Mouse (Mus musculus): ENCODE measurements at regions not wholly inside any gene's neighbourhood (a gene's known extent, or its start where the extent isn't known, plus 50 kb on each side); places are given as distances from the start of the nearest gene placed in this dataset.

DNA sequence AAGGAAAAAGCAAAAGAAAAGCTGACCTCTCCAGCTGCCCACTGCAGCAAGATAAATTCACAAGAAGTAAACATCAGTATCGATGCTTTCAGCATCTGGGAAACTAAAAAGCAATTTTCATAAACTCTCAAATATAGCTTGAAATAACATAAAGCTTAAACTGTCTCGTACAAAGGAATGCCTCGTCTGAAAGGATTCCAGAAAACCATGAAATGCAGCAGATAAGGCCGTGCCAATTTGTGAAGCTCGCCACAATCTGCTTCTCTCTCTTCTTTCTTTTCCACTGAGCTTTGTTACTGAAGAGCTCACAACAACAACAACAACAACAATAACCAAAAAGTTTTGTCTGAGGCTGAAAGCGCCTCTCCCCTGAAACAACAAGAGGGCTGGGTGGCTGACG is 239.4 kb upstream of the 4930412O13Rik start:
- in situ Hi-C loops (cut with MboI; ENCODE audit: low pct_unique_long_range_greater_than_20kb in 1 of 2, low sequenced_read_pairs in 2 of 2, unreplicated experiment in 1 of 2): loop anchor here in 1 of 2 experiments (10.0 kb wide), 1 partner anchor 233 kb away; no protein-coding TSS in a partner anchor

DNA sequence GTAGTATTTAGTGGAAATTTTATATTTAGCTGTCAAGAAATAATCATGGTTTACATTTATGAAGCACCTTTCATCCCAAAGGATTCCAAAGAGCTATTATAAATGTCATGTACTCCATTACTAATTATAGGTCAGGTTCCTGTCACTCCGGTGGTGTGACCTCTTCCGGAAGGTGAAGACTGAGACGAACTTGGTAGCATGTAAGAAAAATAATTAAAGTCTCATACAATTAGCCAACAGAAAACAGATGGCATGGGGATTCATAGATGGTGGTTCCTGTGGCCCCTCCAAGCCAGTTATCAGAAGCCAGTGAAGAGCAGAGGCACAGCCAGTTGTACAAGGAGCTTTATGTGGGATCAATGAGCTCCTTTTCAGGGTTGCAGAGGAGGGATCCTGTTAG is 238.6 kb upstream of the 4930412O13Rik start:
- in situ Hi-C loops (cut with MboI; ENCODE audit: low pct_unique_long_range_greater_than_20kb in 1 of 2, low sequenced_read_pairs in 2 of 2, unreplicated experiment in 1 of 2): loop anchor here in 1 of 2 experiments (10.0 kb wide), 1 partner anchor 232 kb away; no protein-coding TSS in a partner anchor

DNA sequence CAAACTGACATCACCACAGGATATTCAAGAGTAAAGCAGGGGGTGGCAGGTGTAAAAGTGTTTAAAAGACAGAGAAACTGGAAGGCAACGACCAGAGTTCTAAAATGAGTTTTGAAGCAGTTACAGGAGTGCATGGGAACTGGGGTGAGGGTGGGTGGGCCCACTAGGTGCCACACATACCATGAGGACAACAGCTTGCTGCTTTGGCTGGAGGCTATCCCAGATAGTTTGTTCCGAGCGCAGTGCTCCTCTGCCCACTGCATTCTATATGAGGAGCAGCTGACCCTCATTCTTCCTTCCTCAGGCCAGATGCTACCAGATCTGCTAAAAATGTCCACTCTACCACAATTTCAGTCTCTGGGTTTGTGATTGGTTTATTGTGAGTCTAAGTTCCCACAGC is 234.6 kb upstream of the 4930412O13Rik start:
- in situ Hi-C loops (cut with MboI; ENCODE audit: low pct_unique_long_range_greater_than_20kb in 1 of 2, low sequenced_read_pairs in 2 of 2, unreplicated experiment in 1 of 2): loop anchor here in 1 of 2 experiments (10.0 kb wide), 1 partner anchor 228 kb away; no protein-coding TSS in a partner anchor

DNA sequence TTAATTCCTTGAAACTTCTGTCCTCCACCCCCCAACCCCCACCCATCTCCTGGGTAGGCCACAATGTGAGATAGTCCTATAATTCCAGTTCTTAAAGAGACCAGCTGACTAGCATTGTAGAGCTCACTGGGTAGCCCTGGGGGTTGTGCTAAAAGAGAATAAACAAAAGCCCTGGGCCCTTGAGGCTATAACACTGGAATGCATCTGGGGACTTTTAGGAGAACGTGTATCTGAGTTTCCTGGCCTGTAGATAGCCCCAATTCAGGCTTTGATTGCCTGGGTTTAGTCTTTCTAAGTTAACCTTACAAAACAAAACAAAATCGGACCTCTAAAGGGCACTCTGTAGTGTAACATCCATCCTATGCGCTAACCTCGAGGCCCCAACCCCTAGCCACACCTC is 234.1 kb upstream of the 4930412O13Rik start:
- in situ Hi-C loops (cut with MboI; ENCODE audit: low pct_unique_long_range_greater_than_20kb in 1 of 2, low sequenced_read_pairs in 2 of 2, unreplicated experiment in 1 of 2): loop anchor here in 1 of 2 experiments (10.0 kb wide), 1 partner anchor 228 kb away; no protein-coding TSS in a partner anchor

DNA sequence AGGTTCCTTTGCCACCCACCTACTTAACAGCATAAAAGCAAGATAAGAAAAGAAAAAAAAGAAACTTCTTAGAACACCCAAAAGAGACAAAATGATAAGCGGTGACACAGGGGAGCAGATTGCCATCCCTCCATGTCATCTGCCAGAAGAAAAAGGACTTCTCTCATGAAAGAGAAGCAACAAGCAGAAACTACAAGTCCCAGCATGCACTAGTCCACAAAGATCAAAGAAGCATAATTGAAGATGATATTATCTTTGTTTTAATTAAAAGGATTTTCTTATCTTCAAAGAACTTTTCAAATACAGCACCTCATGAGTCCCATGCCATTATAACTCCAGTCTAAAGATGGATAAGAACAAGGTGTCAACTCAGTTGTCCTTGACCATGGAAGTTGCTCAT is 231.0 kb upstream of the 4930412O13Rik start:
- in situ Hi-C loops (cut with MboI; ENCODE audit: low pct_unique_long_range_greater_than_20kb in 1 of 2, low sequenced_read_pairs in 2 of 2, unreplicated experiment in 1 of 2): no loop called here

DNA sequence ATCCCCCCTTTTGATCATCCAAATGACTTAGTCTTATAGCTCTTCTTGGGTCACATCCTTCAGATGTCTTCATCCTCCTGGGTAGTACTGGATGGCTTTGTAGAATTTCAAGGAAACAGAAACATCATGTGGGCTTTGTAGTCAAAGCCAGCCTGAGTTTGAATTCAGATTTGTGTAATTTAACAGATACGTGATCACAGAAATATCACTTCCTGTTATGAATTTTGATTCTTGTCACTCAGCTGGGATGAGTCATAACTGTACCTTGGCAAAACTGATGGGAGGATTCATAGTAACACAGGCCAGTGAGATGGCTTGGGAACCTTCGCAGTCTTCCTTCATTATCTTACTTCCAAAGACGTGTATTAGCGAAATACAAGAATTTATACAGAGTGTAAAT is 222.2 kb upstream of the 4930412O13Rik start:
- in situ Hi-C loops (cut with MboI; ENCODE audit: low pct_unique_long_range_greater_than_20kb in 1 of 2, low sequenced_read_pairs in 2 of 2, unreplicated experiment in 1 of 2): no loop called here

DNA sequence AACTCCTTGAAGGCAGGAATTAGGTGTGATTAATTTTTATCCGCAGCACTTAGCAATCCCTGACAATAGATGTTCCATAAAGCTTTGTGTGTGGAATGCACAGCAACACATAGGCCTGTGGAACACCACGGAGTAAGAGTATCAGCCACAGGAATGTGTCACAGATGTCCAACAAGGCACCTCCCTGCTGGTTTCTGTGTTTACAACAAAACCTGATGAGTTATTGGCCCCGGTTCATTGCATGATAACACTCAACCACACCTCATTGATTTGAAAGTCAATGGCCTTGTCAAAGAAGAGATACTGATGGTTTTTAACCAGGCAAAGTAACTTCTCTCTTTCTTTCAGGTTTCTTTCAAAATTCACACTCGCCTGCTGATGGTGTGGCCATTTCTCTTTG is 211.4 kb upstream of the 4930412O13Rik start:
- in situ Hi-C loops (cut with MboI; ENCODE audit: low pct_unique_long_range_greater_than_20kb in 1 of 2, low sequenced_read_pairs in 2 of 2, unreplicated experiment in 1 of 2): no loop called here

DNA sequence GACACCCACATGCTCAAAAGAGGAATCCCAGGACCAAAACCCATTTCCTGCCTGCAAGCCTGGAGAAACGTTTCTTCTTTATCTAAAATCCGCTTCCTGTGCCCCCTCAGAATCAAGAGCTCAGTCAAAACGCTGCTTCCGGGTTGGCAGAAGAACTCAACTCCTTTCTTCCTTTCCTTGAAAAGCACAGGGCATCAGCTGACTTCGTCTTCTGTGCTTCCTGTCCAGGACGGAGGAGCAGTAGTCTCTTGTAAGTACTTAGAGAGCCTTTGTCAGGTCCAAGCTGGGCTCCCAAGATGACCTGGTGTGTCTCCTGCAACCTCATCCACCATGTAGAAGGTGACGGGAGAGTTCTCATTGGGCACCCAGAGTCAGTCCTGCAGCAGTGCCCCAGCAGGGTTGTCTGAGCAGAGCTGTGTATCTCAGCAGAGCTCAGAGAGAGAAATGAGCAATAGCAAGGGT is 199.3 kb upstream of the 4930412O13Rik start:
- in situ Hi-C loops (cut with MboI; ENCODE audit: low pct_unique_long_range_greater_than_20kb in 1 of 2, low sequenced_read_pairs in 2 of 2, unreplicated experiment in 1 of 2): no loop called here

DNA sequence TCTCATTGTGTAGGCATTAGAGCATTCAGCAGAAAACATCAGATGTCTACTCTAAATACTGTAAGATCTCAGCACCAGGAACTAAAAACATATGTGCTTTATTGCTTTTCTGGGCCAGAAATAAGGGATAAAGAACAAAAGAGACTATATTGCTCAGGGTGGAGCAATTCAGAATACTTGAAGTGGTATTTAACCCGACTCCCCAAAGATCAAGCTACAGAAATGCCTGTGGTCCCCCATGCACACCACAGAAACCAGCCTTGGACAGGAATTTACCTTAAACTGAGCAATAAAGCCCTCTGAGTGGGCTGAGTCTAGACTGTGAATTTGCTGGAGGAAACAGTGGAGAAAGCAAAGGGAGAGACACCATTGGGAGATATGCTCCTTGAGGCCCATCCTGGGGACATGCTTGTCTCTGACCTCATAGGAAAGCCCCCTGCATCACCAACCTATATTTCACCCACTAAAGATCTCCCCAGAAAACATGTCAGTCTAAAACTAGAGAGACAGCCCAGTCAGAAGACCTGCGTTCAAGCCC is 197.3 kb upstream of the 4930412O13Rik start:
- in situ Hi-C loops (cut with MboI; ENCODE audit: low pct_unique_long_range_greater_than_20kb in 1 of 2, low sequenced_read_pairs in 2 of 2, unreplicated experiment in 1 of 2): no loop called here

DNA sequence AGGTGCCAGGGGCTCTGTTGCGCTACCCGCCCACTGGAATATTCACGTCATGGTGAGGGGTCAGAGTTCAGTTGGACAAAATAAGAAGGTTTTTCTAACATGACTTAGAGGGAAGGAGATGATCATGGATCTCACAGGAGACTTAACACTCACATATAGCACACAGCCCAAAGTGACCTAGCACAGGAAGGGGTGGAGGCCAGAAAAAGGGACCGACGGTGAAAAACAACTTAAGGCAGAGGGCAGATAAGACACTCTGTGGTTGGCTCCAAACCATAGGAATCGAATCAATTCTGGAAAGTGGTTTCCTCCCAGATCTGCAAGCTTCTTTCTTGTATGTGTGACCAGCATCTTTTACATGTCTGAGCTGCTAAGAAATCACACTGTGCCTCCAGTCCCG is 192.9 kb upstream of the 4930412O13Rik start:
- in situ Hi-C loops (cut with MboI; ENCODE audit: low pct_unique_long_range_greater_than_20kb in 1 of 2, low sequenced_read_pairs in 2 of 2, unreplicated experiment in 1 of 2): no loop called here

DNA sequence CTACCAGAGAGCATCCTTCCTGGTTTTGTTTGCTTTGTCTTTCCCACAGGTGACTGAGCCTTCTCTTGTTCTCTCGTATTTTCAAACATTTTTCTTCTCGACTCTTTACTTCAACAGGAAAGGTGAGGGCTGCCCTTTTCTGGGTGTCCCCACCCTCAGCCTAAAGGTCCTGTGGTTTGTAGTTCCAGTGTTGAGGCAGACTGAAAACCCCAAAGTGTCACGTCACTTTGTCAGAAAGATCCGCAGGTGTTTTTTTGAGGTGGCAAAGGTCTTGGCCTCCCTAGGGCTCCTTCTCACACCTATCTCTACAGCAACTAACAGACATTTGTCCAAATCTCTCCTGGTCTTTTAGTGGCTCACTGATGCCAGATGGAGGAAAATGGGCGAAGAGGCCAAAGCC is 191.5 kb upstream of the 4930412O13Rik start:
- in situ Hi-C loops (cut with MboI; ENCODE audit: low pct_unique_long_range_greater_than_20kb in 1 of 2, low sequenced_read_pairs in 2 of 2, unreplicated experiment in 1 of 2): no loop called here

DNA sequence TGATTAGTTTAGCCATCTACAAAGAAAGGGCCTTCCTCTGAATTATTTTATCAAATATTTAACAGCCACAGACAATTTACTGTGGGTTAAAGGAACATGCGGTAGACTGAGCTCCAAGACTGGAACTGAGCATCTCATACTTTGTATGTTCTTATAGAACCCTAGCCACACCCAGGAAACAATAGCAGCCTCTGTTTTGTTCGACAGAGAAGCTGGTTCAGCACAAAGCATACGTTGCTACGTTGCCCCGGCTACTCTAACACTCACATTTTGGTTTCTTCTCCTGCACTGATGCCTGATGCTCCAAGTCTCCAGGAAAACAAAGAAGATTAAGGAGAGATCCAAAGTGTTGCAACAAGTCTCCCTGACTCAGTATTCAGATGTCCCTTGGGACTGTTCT is 189.5 kb upstream of the 4930412O13Rik start:
- in situ Hi-C loops (cut with MboI; ENCODE audit: low pct_unique_long_range_greater_than_20kb in 1 of 2, low sequenced_read_pairs in 2 of 2, unreplicated experiment in 1 of 2): no loop called here

DNA sequence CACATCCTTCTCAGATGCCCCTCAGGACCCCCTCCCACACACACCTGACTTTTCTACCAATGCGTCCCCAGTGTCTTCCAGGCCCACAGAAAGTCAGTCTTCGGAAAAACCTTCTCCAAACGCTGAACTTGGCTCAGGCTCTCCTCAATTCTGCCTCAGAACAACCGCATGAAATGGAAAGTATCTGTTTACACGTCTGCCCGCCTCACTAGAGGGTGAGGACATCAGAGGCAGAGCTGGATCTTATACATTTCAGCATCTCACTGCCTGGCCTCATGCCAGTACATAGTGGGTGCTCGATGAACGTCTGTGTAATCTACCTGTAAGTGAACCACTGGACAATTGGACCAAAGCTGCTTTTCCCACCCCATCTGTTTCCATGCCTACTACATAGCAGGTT is 189.1 kb upstream of the 4930412O13Rik start:
- in situ Hi-C loops (cut with MboI; ENCODE audit: low pct_unique_long_range_greater_than_20kb in 1 of 2, low sequenced_read_pairs in 2 of 2, unreplicated experiment in 1 of 2): no loop called here

DNA sequence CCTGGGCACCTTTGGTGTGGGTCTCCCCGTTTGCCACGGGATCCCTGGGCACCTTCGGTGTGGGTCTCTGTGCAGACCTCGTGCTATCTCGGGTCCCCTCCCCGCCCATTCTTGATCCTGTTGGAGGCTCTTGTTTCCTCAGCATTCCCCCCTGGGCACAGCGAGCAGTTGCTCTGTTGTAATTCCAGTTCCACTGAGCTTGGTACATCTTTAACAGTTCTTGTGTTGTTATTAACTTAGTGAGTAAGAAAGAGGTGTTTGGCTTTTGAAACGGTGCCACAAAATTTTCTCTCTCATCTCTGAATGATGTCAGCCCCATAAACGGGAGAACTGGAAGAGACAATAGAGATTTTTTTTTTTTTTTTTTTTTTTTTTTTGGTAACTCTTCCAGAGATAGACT is 187.7 kb upstream of the 4930412O13Rik start:
- in situ Hi-C loops (cut with MboI; ENCODE audit: low pct_unique_long_range_greater_than_20kb in 1 of 2, low sequenced_read_pairs in 2 of 2, unreplicated experiment in 1 of 2): no loop called here

DNA sequence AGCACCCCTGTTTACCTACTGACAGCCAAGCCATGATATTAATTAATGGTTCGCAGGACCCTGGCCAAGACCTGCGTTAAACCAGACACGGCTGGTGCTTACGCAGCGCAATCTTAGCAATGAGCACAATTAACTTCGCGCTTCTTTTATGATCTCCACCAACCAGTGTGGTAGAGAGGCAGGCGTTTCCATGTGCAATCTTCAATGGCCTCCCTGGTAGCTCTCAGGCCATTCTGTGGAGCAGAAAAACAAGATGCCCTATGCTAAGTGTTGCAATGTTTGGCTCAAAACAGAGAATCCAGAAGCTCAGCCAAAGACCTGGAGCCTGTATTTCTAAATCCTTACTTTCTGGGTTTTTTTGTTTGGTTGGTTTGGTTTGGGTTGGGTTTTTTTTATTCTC is 186.9 kb upstream of the 4930412O13Rik start:
- in situ Hi-C loops (cut with MboI; ENCODE audit: low pct_unique_long_range_greater_than_20kb in 1 of 2, low sequenced_read_pairs in 2 of 2, unreplicated experiment in 1 of 2): no loop called here

DNA sequence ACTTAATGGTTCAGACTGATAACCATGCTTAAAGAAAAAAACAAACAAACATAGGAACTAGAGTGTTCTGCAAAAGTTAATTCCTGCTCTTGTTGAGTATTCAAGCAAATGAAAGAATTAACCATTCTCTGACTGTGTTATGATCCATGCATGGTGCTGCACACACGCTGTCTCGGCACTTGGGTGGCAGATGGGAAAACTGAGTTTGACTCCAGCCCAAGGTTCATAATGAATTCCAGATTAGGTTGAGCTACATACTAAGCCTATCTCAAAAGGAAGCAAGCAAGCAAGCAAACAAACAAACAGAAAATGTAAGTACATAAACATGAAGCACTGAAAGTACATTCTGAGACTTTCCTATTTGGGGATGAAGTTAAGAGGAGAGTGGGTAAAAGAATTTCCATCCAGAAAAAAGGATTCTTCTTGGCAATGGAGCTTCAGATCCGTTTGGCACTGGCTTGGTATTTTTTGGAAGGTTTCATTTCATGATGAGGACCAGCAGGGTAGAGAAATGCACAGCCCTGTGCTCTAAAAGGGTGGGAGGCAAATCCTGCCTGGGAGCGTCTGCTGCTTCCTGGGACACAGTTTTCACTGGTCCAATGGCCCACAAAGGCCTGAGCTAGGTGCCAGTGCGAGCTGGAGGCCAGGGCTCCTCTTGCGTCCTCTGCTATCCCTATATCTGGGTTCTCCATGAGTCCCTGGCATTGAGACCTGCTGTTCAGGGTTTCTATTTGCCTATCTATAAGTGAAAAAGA is 183.3 kb upstream of the 4930412O13Rik start:
- in situ Hi-C loops (cut with MboI; ENCODE audit: low pct_unique_long_range_greater_than_20kb in 1 of 2, low sequenced_read_pairs in 2 of 2, unreplicated experiment in 1 of 2): no loop called here

DNA sequence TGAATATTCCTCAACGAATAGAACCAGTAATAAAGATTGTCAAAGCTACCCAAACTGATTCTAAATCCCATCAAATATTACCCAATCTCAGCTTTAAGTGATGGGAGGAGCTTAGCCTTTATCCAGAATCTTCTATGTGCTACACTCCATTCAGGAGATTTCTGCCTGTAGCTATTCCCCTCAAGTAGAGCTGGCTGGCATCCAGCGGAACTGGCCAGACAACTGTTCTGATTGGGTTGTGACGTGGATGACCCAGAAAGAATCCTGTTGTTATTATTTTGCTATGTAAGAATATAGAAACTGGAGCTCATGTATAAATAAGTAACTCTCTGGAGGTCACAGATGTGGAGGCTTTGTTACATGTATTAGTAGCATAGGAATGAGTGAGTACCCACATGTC is 176.8 kb upstream of the 4930412O13Rik start:
- in situ Hi-C loops (cut with MboI; ENCODE audit: low pct_unique_long_range_greater_than_20kb in 1 of 2, low sequenced_read_pairs in 2 of 2, unreplicated experiment in 1 of 2): no loop called here

DNA sequence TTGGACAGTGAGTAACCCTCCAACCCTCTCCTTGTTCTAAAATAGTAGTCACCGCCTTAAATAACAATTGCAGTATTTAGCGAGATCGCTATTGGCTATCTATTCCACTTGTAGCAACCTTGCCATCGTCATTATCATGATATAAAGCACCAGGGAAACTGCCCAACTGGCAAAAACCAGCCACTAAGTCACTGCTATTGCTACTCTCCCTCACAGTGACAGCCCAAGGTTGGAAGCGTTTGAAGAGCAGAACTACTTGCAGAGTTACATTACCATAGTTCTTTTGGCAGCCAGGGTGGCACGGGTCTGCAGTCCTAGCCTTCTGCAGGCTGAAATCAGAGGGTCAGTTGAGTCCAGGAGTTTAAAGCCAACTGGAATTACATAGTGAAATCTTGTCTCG is 171.6 kb upstream of the 4930412O13Rik start:
- in situ Hi-C loops (cut with MboI; ENCODE audit: low pct_unique_long_range_greater_than_20kb in 1 of 2, low sequenced_read_pairs in 2 of 2, unreplicated experiment in 1 of 2): no loop called here

DNA sequence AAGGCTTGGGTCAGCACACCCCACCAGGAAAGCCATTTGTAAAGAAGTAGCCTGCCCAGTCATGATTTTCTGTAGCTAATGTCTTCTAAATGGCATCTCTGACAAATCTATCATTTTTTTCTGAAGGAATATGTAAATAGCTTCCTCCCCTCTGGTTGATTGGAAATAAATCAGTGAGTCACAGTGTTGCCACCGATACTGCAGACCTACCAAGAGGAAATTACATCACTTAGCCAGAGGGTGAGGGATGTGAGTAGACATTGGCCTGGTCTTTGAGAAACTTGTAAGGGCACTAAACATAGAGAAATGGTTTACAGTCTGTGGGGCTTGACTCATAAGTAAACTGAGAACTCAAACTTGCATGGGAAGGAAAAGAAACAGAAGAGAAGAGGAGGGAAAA is 163.1 kb upstream of the 4930412O13Rik start:
- in situ Hi-C loops (cut with MboI; ENCODE audit: low pct_unique_long_range_greater_than_20kb in 1 of 2, low sequenced_read_pairs in 2 of 2, unreplicated experiment in 1 of 2): no loop called here

DNA sequence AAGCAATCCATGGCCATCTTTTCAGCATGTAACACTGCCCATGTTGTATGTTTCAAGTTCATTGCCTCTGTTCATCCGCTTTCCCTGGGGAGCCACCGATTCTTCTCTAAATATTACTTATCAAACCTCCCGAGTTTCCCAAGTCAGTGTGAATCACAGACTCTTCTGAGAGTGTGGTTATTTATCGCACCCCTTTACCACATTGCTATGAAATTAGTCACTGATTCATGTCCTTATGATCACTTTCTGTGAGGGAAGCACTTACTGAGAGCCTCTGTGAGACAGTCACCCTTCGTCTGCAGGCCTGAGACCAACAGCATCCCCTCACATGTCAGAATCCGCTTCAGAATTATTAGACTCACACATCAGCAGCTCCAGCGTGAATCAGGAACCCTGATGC is 147.8 kb upstream of the 4930412O13Rik start:
- in situ Hi-C loops (cut with MboI; ENCODE audit: low pct_unique_long_range_greater_than_20kb in 1 of 2, low sequenced_read_pairs in 2 of 2, unreplicated experiment in 1 of 2): no loop called here

All from mouse embryonic stem cell (cell line).